Mouse (Mus musculus): ENCODE measurements around the gene Pnpla3. TPM values are rescaled to one million over a fixed set of nuclear protein-coding genes. Genes with fewer than 3 reads are reported as not detected.

Pnpla3 gene
- polyA plus RNA-seq, 2 experiments = 0.28 to 1.8 TPM

DNA sequence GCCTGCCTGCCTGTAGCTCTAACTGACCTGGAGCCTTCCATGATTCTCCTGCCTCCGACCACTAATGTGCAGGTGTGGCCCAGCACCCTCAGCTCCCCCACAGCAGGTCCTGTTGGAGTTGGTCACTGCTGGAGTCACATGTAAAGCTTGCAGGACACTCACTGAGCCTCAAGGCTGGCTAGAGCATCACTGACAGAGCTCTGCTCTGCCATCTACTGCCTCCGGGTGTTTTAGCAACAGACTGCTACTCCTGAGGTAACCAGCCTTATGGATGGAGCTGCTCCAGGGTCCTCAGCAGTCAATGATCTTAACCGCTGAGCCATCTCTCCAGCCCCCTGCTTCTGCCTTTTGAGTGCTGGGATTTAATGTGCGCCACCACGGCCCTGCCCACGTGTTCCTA is 55.8 kb downstream of the Pnpla3 start:
- Histone ChIP-seq H3K9me3 (ENCODE audit: control insufficient read depth, low read length) (no peaks in the 10 kb centered on the region), H3K36me3 (ENCODE audit: control insufficient read depth, insufficient read depth, low read length) (no peaks in the 10 kb centered on the region), H3K4me1 (ENCODE audit: control insufficient read depth, insufficient read depth, low read length) (peaks cover 11% of the 10 kb centered on the region), H3K9ac (ENCODE audit: low read depth, low read length, severe bottlenecking) (no peak overlapping the region), H3K4me2 (replicated peaks; ENCODE audit: low read depth, low read length, severe bottlenecking) (no peak overlapping the region), H3K27me3 (ENCODE audit: control insufficient read depth, insufficient read depth, low read length) (no peaks in the 10 kb centered on the region), H3K27ac (replicated peaks; ENCODE audit: low read depth, low read length) (no peak overlapping the region), H3K4me3 (replicated peaks; ENCODE audit: low read length) (no peak overlapping the region)
- no peak for TF ChIP-seq POLR2A (IDR thresholded peaks at IDR 0.05; ENCODE audit: borderline replicate concordance, extremely low read depth, insufficient read depth, insufficient read length)
- DNase-seq (ENCODE audit: low spot score) (no peak), ATAC-seq (ENCODE audit: low FRiP score, low read depth) (no peak)
- WGBS = 28% methylated on average over 6 of the region's 6 CpGs

DNA sequence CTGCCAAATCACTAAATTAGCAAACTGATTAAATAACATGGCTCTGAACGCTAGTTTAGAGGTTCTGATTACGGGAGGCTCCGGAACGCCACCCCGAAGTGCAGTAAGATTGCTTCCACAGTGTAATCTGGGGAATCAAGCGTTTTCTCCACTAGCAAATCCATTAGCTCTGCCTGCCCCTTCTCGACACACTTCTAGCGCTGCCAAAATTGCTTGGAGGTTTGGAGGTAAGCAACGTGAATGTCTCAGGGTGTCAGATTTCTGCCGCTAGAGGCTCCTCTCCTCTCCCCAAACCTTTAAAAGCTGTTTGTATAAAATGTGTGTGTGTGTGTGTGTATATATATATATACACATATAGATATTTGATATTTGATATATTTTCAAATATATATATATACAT is 57.1 kb downstream of the Pnpla3 start:
- TF ChIP-seq POLR2A (IDR thresholded peaks at IDR 0.05; ENCODE audit: borderline replicate concordance, extremely low read depth, insufficient read depth, insufficient read length) = no peak
- ATAC-seq (ENCODE audit: low FRiP score, low read depth) = peak; percentile 56; the same call in 1 of the 2 replicates
- no peak overlapping the region for H3K4me2 ChIP-seq (replicated peaks; ENCODE audit: low read depth, low read length, severe bottlenecking)

DNA sequence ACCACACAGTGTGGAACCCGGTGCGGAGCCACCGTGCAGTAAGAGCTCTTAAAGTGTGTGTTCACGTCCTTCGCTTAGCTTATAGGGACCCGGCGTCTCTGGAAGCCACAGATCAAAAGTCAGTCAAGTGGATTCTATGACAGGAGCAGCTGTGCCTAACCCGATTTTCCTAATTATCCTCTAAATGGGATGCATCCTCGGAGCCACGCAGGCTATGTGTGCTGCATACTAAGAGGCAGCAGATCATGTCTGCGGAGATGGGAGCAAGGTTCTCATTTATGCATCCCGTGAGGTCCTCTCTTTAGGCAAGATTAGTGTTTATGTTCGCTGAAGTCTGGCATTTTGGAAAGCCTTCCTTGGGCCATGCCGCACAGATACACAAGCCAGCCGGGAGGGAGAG is 59.3 kb downstream of the Pnpla3 start:
- no peak for ATAC-seq (ENCODE audit: low FRiP score, low read depth)
- Histone ChIP-seq H3K27ac (replicated peaks; ENCODE audit: low read depth, low read length) (no peak overlapping the region), H3K36me3 (ENCODE audit: control insufficient read depth, insufficient read depth, low read length) (no peaks in the 10 kb centered on the region), H3K4me3 (replicated peaks; ENCODE audit: low read length) (no peak overlapping the region), H3K4me1 (ENCODE audit: control insufficient read depth, insufficient read depth, low read length) (peaks cover 16% of the 10 kb centered on the region), H3K9me3 (ENCODE audit: control insufficient read depth, low read length) (no peaks in the 10 kb centered on the region), H3K27me3 (ENCODE audit: control insufficient read depth, insufficient read depth, low read length) (no peaks in the 10 kb centered on the region), H3K4me2 (replicated peaks; ENCODE audit: low read depth, low read length, severe bottlenecking) (no peak overlapping the region), H3K9ac (ENCODE audit: low read depth, low read length, severe bottlenecking) (no peak overlapping the region)
- TF ChIP-seq POLR2A (IDR thresholded peaks at IDR 0.05; ENCODE audit: borderline replicate concordance, extremely low read depth, insufficient read depth, insufficient read length) = no peak
- 73% methylated on average over 15 of the region's 15 CpGs for WGBS
- DNase-seq (ENCODE audit: low spot score) = no peak

More for the DNA sequence above, 57.1 kb downstream of the Pnpla3 start:
- Histone ChIP-seq H3K27ac (replicated peaks; ENCODE audit: low read depth, low read length) (no peak overlapping the region), H3K4me3 (replicated peaks; ENCODE audit: low read length) (no peak overlapping the region), H3K9ac (ENCODE audit: low read depth, low read length, severe bottlenecking) (no peak overlapping the region), H3K27me3 (ENCODE audit: control insufficient read depth, insufficient read depth, low read length) (no peaks in the 10 kb centered on the region), H3K9me3 (ENCODE audit: control insufficient read depth, low read length) (no peaks in the 10 kb centered on the region), H3K4me1 (ENCODE audit: control insufficient read depth, insufficient read depth, low read length) (peaks cover 4% of the 10 kb centered on the region; the same call in 1 of the 2 replicates), H3K36me3 (ENCODE audit: control insufficient read depth, insufficient read depth, low read length) (no peaks in the 10 kb centered on the region)
- WGBS = 28% methylated on average over 10 of the region's 10 CpGs
- DNase-seq (ENCODE audit: low spot score) = no peak

DNA sequence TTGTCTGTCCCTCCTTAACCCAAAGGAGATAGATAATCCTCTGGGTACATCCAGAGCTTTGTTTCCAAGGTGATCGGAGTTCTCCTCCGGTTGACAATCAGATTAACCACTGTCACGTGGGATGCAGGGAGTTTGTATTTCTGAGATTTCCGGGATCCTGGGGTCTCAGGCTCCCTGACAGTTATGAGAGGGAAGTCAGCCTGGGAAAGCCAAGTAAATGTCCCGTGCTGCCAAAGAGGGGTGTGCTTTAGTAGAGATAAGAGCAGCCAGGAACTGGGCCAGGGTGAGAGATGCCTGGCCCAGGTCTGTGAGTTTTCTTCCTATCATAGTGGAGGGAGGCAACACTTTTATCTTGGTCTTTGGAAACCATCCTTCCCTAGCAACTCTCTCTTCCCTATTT is 63.0 kb downstream of the Pnpla3 start:
- no peak overlapping the region; the same call in 1 of the 2 replicates for H3K9ac ChIP-seq (ENCODE audit: low read depth, low read length, severe bottlenecking)
- DNase-seq (ENCODE audit: low spot score) (no peak), ATAC-seq (ENCODE audit: low FRiP score, low read depth) (no peak)
- TF ChIP-seq POLR2A (IDR thresholded peaks at IDR 0.05; ENCODE audit: borderline replicate concordance, extremely low read depth, insufficient read depth, insufficient read length) = no peak
- no peaks in the 10 kb centered on the region for H3K9me3 ChIP-seq (ENCODE audit: control insufficient read depth, low read length)
- no peak overlapping the region for H3K27ac ChIP-seq (replicated peaks; ENCODE audit: low read depth, low read length)
- H3K27me3 ChIP-seq (ENCODE audit: control insufficient read depth, insufficient read depth, low read length) = no peaks in the 10 kb centered on the region
- peaks cover 18% of the 10 kb centered on the region for H3K4me1 ChIP-seq (ENCODE audit: control insufficient read depth, insufficient read depth, low read length)
- no peak overlapping the region for H3K4me3 ChIP-seq (replicated peaks; ENCODE audit: low read length)
- WGBS = 28% methylated on average over 5 of the region's 5 CpGs
- H3K36me3 ChIP-seq (ENCODE audit: control insufficient read depth, insufficient read depth, low read length) = no peaks in the 10 kb centered on the region
- H3K4me2 ChIP-seq (replicated peaks; ENCODE audit: low read depth, low read length, severe bottlenecking) = peak overlapping the region; percentile 98; the same call in 1 of the 2 replicates

DNA sequence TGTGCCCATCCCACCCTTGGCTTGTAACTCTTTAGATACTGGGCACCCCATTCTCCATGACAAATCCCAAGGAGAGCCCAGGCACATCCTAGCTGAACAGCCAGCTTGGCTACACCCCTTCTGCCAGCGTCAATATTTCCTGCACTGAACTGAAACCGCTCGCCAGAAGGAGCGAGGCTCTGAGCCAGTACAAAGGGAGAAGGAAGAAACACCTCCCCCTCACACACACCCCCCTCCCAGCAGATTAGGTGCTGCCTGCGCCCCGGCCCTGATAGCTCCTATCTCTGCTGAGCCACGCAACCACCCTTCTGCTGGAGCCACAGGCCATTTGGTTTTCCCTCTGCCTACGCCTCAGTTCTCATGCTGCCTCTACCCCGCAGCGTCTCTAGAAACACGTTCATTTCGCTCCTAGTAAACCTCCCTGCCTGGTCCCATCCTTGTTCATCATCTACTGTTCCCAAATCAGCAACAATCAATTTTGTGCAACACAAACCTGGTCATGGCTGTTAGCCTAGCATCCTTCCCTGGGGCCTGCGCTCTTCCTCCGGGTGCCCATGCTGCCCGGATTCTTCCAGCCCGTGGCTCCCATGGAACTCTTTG is 63.6 kb downstream of the Pnpla3 start:
- Histone ChIP-seq H3K9me3 (ENCODE audit: control insufficient read depth, low read length) (no peaks in the 10 kb centered on the region), H3K4me3 (replicated peaks; ENCODE audit: low read length) (peak overlapping the region; percentile 49), H3K4me1 (ENCODE audit: control insufficient read depth, insufficient read depth, low read length) (peaks cover 18% of the 10 kb centered on the region), H3K27ac (replicated peaks; ENCODE audit: low read depth, low read length) (no peak overlapping the region), H3K9ac (ENCODE audit: low read depth, low read length, severe bottlenecking) (peak overlapping the region; percentile 64), H3K36me3 (ENCODE audit: control insufficient read depth, insufficient read depth, low read length) (no peaks in the 10 kb centered on the region), H3K4me2 (replicated peaks; ENCODE audit: low read depth, low read length, severe bottlenecking) (peak overlapping the region; percentile 98), H3K27me3 (ENCODE audit: control insufficient read depth, insufficient read depth, low read length) (no peaks in the 10 kb centered on the region)
- no peak for ATAC-seq (ENCODE audit: low FRiP score, low read depth)
- no peak for TF ChIP-seq POLR2A (IDR thresholded peaks at IDR 0.05; ENCODE audit: borderline replicate concordance, extremely low read depth, insufficient read depth, insufficient read length)
- no peak for DNase-seq (ENCODE audit: low spot score)
- WGBS = 7% methylated on average over 13 of the region's 16 CpGs
